Mouse (Mus musculus) intestine, postnatal 0 days (tissue): ENCODE data around the gene Faah. TPM values are rescaled to one million over a fixed set of nuclear protein-coding genes. Genes with fewer than 3 reads are reported as not detected.
A peak's percentile ranks its signal among the peaks of the same experiment; 100 is the strongest.

Experiments used
- ATAC-seq: fragments of 200-750 bp; cut with Nextera tagmentation; 2 replicates; pipeline ENCODE4 v1.8.0; 2017; ENCODE audit warnings: mild to moderate bottlenecking, moderate TSS enrichment, moderate library complexity
- H3K27ac ChIP-seq: fragments of 300-500 bp; sonication (generic); 2 replicates; pipeline ENCODE4 v1.5.1; 2014; ENCODE audit warnings: mild to moderate bottlenecking, low read depth, low read length, moderate library complexity
- H3K27me3 ChIP-seq: fragments of 300-500 bp; sonication (generic); replicated peaks from 2 replicates; pipeline ENCODE4 v1.6.1; 2014; ENCODE audit warnings: low read length, mixed read lengths; ENCODE audit not compliant: control insufficient read depth, insufficient read depth
- H3K36me3 ChIP-seq: fragments of 300-500 bp; sonication (generic); 2 replicates; pipeline ENCODE4 v1.6.1; 2014; ENCODE audit warnings: mild to moderate bottlenecking, moderate library complexity; ENCODE audit not compliant: control insufficient read depth, insufficient read depth
- H3K4me1 ChIP-seq: fragments of 300-500 bp; sonication (generic); replicated peaks from 2 replicates; pipeline ENCODE4 v1.6.1; 2014; ENCODE audit warnings: antibody characterized with exemption, low read length, mixed read lengths; ENCODE audit not compliant: control insufficient read depth, insufficient read depth
- H3K4me2 ChIP-seq: fragments of 300-500 bp; sonication (generic); replicated peaks from 2 replicates; pipeline ENCODE4 v1.6.1; 2014; ENCODE audit warnings: low read depth, mild to moderate bottlenecking, moderate library complexity
- H3K4me3 ChIP-seq: fragments of 300-500 bp; sonication (generic); 2 replicates; pipeline ENCODE4 v1.5.1; 2014; ENCODE audit warnings: low read depth, low read length
- H3K9ac ChIP-seq: fragments of 300-500 bp; sonication (generic); 2 replicates; pipeline ENCODE4 v1.6.1; 2014; ENCODE audit warnings: mild to moderate bottlenecking, low read depth, low read length
- H3K9me3 ChIP-seq: fragments of 300-500 bp; sonication (generic); 2 replicates; pipeline ENCODE4 v1.6.1; 2016; ENCODE audit warnings: mixed run types; ENCODE audit not compliant: control insufficient read depth
- CTCF ChIP-seq: sonication (generic); IDR thresholded peaks from 2 replicates; pipeline ENCODE4 v1.5.1; 2016; ENCODE audit warnings: low read depth, mild to moderate bottlenecking, control low read depth, antibody characterized with exemption, moderate library complexity
- WGBS: fragments of 180-500 bp; shearing (Covaris S2); extraction: QIAGEN DNeasy Blood & Tissue Kit; methylation state at CpG from one replicate; pipeline ENCODE4 v1.1.7; 2014; 5-methylcytosine and 5-hydroxymethylcytosine counted together
- polyA plus RNA-seq: library from polyadenylated mRNA; unstranded; fragments of >200 nt; fragmentation: Nextera tagmentation; extraction: Ambion mirVana; gene quantifications from 2 replicates; pipeline ENCODE4 v1.2.1, GENCODE M21; 2015

Faah gene
- polyA plus RNA-seq, 1 experiment from 2014 or later, result 105 TPM

DNA sequence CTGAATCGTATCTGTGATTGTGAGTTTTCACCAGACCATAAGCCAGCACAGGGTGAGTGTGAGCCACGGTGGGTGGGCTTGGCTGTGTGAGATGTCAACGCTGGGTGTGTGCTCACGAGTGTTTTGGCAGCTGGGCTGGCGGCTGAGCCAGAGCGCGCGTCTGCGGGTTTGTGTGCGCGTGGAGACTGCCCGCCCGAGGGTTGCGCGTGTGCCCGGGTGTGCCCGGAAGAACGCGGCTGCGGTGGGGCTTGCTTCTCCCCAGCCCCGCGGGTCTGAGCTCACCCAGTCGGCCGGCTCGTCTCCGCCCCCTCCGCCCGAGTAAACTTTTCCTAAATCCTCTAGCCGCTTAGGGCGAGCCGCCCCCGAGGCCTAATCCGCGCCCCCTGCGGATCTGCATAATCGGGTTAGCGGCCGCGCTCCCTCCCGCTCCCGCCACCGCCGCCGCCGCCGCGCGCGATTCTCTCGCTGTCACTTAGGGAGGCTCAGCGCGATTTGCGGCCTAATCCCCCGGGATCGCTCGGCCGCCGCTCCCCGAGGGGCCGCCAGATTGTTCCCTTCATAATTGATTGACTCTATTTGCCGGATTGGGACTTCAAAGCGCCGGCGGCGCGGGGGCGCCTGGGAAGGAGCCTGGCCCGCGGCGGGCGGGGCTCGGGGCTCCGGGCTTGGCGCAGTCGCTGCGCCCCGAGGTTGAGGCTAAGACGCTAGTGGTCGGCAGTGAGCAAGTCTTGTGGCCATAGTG is 54.9 kb downstream of the Faah start:
- Histone ChIP-seq H3K9me3 (no peaks in the 10 kb centered on the region), H3K36me3 (no peaks in the 10 kb centered on the region), H3K27ac (no peak overlapping the region), H3K4me2 (peak overlapping the region; percentile 71), H3K9ac (peak overlapping the region; percentile 54), H3K4me1 (no peaks in the 10 kb centered on the region; the same call in 1 of the 2 replicates), H3K27me3 (peaks cover 71% of the 10 kb centered on the region), H3K4me3 (peak overlapping the region; percentile 49)
- TF ChIP-seq CTCF, result no peak; the same call in 1 of the 2 replicates
- 0 out of 2 replicates have a peak, but pooled peaks have one; percentile 37 for ATAC-seq
- under 1% methylated on average over 79 of the region's 79 CpGs for WGBS

DNA sequence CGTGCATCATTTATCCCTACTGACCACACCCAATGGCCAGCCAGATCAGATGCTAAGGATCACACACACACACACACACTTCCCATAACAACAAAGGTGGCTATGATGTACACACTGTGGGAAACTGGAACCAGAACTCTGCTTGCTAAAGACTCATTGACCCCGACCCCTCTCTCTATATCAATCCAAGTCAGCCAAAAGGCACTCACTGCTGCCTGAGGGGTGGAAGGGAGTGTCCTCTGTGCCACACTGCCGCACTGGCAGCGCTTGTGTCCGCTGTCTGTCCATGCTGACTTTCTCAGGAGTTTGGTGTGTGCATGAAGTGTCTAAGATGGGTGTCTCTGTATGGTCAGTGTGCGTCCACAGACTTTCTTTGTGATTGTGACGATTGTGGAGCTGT is 55.7 kb downstream of the Faah start:
- Histone ChIP-seq H3K9ac (no peak overlapping the region), H3K36me3 (no peaks in the 10 kb centered on the region), H3K4me3 (no peak overlapping the region), H3K4me1 (no peaks in the 10 kb centered on the region; the same call in 1 of the 2 replicates), H3K9me3 (no peaks in the 10 kb centered on the region), H3K27me3 (peaks cover 69% of the 10 kb centered on the region), H3K27ac (no peak overlapping the region), H3K4me2 (peak overlapping the region; percentile 71; the same call in 1 of the 2 replicates)
- no peak for ATAC-seq
- 20% methylated on average over 7 of the region's 7 CpGs for WGBS
- no peak for TF ChIP-seq CTCF

DNA sequence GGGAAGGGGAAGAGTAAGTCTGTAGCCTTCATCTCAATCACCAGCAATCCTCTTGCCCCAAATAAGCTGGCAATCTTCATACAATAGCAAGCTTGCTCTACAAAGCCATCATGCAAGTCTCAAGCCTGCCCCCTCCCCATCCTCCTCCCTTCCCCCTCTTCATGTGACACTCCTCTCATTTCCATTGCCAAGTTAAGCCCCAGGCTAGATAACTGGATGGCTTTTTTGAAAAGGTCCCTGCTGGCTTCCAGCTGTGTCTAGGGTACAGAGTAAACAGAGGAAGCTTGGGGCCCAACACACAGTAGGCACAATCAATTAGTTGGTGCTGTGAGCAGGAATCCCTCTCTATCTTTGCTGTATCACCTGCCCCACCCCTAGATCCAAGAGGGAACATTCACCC is 58.2 kb downstream of the Faah start:
- H3K4me1 ChIP-seq, result no peaks in the 10 kb centered on the region; the same call in 1 of the 2 replicates
- H3K27ac ChIP-seq, result no peak overlapping the region
- no peak for ATAC-seq
- no peaks in the 10 kb centered on the region for H3K36me3 ChIP-seq
- TF ChIP-seq CTCF, result no peak
- H3K9ac ChIP-seq, result no peak overlapping the region
- H3K4me2 ChIP-seq, result no peak overlapping the region
- no peak overlapping the region for H3K4me3 ChIP-seq
- no peaks in the 10 kb centered on the region for H3K9me3 ChIP-seq
- H3K27me3 ChIP-seq, result peaks cover 67% of the 10 kb centered on the region

DNA sequence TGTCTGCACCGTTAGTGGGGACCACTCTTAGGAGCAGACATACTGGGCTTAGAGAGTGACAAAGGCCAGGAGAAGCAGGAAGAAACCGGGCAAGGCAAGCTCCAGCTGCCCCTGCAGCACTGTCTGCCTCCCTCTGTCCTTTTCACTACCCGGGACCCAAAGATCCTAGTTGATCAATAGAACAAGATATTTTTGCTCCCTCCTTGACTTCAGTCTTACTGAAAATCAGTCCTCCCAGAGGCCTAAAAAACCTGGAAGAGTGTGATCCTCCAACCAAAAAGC is 62.3 kb downstream of the Faah start:
- Histone ChIP-seq H3K4me2 (no peak overlapping the region), H3K27ac (no peak overlapping the region), H3K36me3 (no peaks in the 10 kb centered on the region), H3K9ac (no peak overlapping the region), H3K4me1 (no peaks in the 10 kb centered on the region), H3K9me3 (no peaks in the 10 kb centered on the region), H3K27me3 (peaks cover 47% of the 10 kb centered on the region), H3K4me3 (no peak overlapping the region)
- TF ChIP-seq CTCF, result no peak
- ATAC-seq, result no peak
- WGBS, result 3% methylated on average over 3 of the region's 3 CpGs

DNA sequence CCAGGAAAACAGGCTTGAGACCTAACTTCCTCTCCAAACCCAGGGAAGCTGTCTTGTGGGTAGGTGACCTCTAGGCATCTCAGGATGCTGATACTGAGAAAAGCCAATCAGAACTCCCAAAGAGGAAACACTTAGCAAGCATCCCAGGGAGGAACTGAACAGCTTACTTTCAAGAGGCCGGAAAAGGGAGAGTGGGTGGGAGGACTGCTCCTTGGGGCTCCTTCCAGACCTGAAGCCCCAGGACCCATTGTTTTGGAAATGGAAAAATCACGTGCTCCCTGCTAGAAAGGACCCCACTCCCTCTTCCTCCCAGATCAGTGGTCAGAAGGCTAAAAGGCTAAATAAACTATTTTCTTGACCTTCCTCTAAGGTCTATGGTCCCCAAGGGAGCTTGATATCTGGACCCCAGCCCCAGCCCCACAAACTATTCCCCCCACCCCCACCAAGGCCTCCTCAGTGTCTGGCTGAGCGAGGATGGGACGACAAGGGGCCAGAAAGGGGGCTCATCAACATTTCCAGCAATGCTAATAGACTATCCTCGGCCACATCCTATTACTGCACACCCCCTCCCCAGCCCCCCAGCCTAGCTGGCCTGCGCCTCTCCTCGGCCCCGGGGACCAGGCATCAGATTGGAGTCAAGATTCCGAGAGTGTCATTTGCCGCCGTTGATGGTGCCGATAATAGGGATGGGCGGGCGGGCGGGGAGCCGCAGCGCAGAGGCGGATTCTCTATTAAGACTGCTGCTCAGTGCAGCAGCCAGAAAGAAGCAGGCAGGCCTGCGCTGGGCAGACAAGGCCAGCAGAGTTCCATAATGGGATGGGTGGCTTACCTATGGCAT is 62.9 kb downstream of the Faah start:
- H3K27ac ChIP-seq, result no peak overlapping the region
- no peak overlapping the region for H3K4me3 ChIP-seq
- no peak for ATAC-seq
- WGBS, result 7% methylated on average over 19 of the region's 19 CpGs
- H3K9me3 ChIP-seq, result no peaks in the 10 kb centered on the region
- peaks cover 47% of the 10 kb centered on the region for H3K27me3 ChIP-seq
- H3K36me3 ChIP-seq, result no peaks in the 10 kb centered on the region
- no peak for TF ChIP-seq CTCF
- H3K4me2 ChIP-seq, result no peak overlapping the region
- H3K9ac ChIP-seq, result no peak overlapping the region
- H3K4me1 ChIP-seq, result no peaks in the 10 kb centered on the region

DNA sequence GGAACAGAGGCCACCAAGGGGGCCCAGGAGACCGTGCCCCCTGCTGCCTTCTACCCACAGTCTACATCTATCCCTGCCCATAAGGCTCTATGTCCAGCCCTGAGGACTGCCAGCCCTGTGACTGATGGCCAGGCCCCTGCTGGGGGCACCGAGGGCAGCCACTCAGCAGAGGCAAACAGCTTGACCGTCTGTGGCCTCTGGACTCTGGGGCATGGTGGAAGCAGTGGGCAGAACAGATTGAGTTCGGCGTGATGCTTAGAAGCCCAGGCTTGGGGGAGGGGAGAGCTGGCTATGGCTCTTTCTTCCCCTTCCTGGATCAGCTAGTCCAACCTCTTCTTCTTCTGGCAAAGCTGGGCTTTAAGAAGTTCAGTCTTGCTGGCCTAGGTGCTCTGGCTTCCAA is 64.2 kb downstream of the Faah start:
- H3K9me3 ChIP-seq, result no peaks in the 10 kb centered on the region
- no peak for ATAC-seq
- H3K27me3 ChIP-seq, result peaks cover 52% of the 10 kb centered on the region
- no peaks in the 10 kb centered on the region for H3K36me3 ChIP-seq
- H3K27ac ChIP-seq, result no peak overlapping the region
- 50% methylated on average over 5 of the region's 5 CpGs for WGBS
- TF ChIP-seq CTCF, result no peak
- H3K4me1 ChIP-seq, result no peaks in the 10 kb centered on the region
- H3K9ac ChIP-seq, result no peak overlapping the region
- H3K4me3 ChIP-seq, result no peak overlapping the region
- no peak overlapping the region for H3K4me2 ChIP-seq
